Mouse (Mus musculus) intestine, postnatal 0 days (tissue): ENCODE data around the gene Cyp2c40. TPM values are rescaled to one million over a fixed set of nuclear protein-coding genes. Genes with fewer than 3 reads are reported as not detected.

Source experiments
- ATAC-seq: fragments of 200-750 bp; cut with Nextera tagmentation; 2 replicates; pipeline ENCODE4 v1.8.0; 2017; ENCODE audit warnings: mild to moderate bottlenecking, moderate TSS enrichment, moderate library complexity
- H3K27ac ChIP-seq: fragments of 300-500 bp; sonication (generic); 2 replicates; pipeline ENCODE4 v1.5.1; 2014; ENCODE audit warnings: mild to moderate bottlenecking, low read depth, low read length, moderate library complexity
- H3K27me3 ChIP-seq: fragments of 300-500 bp; sonication (generic); replicated peaks from 2 replicates; pipeline ENCODE4 v1.6.1; 2014; ENCODE audit warnings: low read length, mixed read lengths; ENCODE audit not compliant: control insufficient read depth, insufficient read depth
- H3K36me3 ChIP-seq: fragments of 300-500 bp; sonication (generic); 2 replicates; pipeline ENCODE4 v1.6.1; 2014; ENCODE audit warnings: mild to moderate bottlenecking, moderate library complexity; ENCODE audit not compliant: control insufficient read depth, insufficient read depth
- H3K4me1 ChIP-seq: fragments of 300-500 bp; sonication (generic); replicated peaks from 2 replicates; pipeline ENCODE4 v1.6.1; 2014; ENCODE audit warnings: antibody characterized with exemption, low read length, mixed read lengths; ENCODE audit not compliant: control insufficient read depth, insufficient read depth
- H3K4me2 ChIP-seq: fragments of 300-500 bp; sonication (generic); replicated peaks from 2 replicates; pipeline ENCODE4 v1.6.1; 2014; ENCODE audit warnings: low read depth, mild to moderate bottlenecking, moderate library complexity
- H3K4me3 ChIP-seq: fragments of 300-500 bp; sonication (generic); 2 replicates; pipeline ENCODE4 v1.5.1; 2014; ENCODE audit warnings: low read depth, low read length
- H3K9ac ChIP-seq: fragments of 300-500 bp; sonication (generic); 2 replicates; pipeline ENCODE4 v1.6.1; 2014; ENCODE audit warnings: mild to moderate bottlenecking, low read depth, low read length
- H3K9me3 ChIP-seq: fragments of 300-500 bp; sonication (generic); 2 replicates; pipeline ENCODE4 v1.6.1; 2016; ENCODE audit warnings: mixed run types; ENCODE audit not compliant: control insufficient read depth
- CTCF ChIP-seq: sonication (generic); IDR thresholded peaks from 2 replicates; pipeline ENCODE4 v1.5.1; 2016; ENCODE audit warnings: low read depth, mild to moderate bottlenecking, control low read depth, antibody characterized with exemption, moderate library complexity
- WGBS: fragments of 180-500 bp; shearing (Covaris S2); extraction: QIAGEN DNeasy Blood & Tissue Kit; methylation state at CpG from one replicate; pipeline ENCODE4 v1.1.7; 2014; 5-methylcytosine and 5-hydroxymethylcytosine counted together
- polyA plus RNA-seq: library from polyadenylated mRNA; unstranded; fragments of >200 nt; fragmentation: Nextera tagmentation; extraction: Ambion mirVana; gene quantifications from 2 replicates; pipeline ENCODE4 v1.2.1, GENCODE M21; 2015

Cyp2c40 gene
- polyA plus RNA-seq, 1 experiment from 2014 or later = 0.30 TPM

DNA sequence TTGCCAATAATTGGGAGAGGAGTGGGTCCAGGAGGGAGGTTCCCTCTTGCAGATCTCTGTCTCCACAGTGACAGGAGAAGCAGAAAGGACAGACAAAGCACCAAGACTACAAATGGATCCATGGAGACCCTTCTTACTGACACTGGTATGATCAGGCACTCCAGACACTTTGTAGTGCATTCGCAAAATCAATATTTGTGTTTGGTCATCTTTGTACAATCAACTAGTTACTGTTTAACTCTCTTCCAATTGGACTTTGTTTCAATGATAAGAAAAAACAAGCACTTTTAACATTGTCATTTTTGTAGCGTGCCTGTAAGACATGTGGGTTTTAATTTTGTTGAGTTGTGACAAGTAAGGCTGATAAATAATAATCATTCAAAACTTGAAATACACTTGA is 71.7 kb downstream of the Cyp2c40 start, which contains the start of gene Cyp2c68:
Gene Cyp2c68 (minus strand): TSS at position 135 of the 400 bp plus-strand sequence.
- Histone ChIP-seq H3K4me2 (peak within 1 kb of the TSS; percentile 56), H3K4me3 (peak within 1 kb of the TSS; percentile 38), H3K27ac (no peak within 1 kb of the TSS; the same call in 1 of the 2 replicates), H3K36me3 (no peaks in the 10 kb centered on the region), H3K9ac (no peak within 1 kb of the TSS), H3K27me3 (no peaks in the 10 kb centered on the region), H3K9me3 (no peaks in the 10 kb centered on the region), H3K4me1 (no peaks in the 10 kb centered on the region)
- WGBS = 34% methylated on average over 2 of the region's 2 CpGs
- peak; percentile 59 for ATAC-seq
- no peak for TF ChIP-seq CTCF

Other genes with a start within 250 kb of the Cyp2c40 start
- gene Cyp2c67, start 163.8 kb downstream of the Cyp2c40 start, polyA plus RNA-seq = 0.86 and 1.3 TPM in 2 replicates
- 99.5 and 101 TPM in 2 replicates for gene Cyp2c68, start 71.8 kb downstream of the Cyp2c40 start, polyA plus RNA-seq
- not detected in 2 replicates for gene Cyp2c69, start 74.0 kb upstream of the Cyp2c40 start, polyA plus RNA-seq
- gene Cyp2c37, start 179.6 kb upstream of the Cyp2c40 start, polyA plus RNA-seq = not detected in 2 replicates